Mouse (Mus musculus): Measurements from ENCODE around the gene Ifitm2. TPM values are rescaled to one million over a fixed set of nuclear protein-coding genes. Genes with fewer than 3 reads are reported as not detected.
A peak's percentile ranks its signal among the peaks of the same experiment; 100 is the strongest.

Ifitm2 gene
- polyA plus RNA-seq, 1 experiment from 2014 or later, result 954 TPM

DNA sequence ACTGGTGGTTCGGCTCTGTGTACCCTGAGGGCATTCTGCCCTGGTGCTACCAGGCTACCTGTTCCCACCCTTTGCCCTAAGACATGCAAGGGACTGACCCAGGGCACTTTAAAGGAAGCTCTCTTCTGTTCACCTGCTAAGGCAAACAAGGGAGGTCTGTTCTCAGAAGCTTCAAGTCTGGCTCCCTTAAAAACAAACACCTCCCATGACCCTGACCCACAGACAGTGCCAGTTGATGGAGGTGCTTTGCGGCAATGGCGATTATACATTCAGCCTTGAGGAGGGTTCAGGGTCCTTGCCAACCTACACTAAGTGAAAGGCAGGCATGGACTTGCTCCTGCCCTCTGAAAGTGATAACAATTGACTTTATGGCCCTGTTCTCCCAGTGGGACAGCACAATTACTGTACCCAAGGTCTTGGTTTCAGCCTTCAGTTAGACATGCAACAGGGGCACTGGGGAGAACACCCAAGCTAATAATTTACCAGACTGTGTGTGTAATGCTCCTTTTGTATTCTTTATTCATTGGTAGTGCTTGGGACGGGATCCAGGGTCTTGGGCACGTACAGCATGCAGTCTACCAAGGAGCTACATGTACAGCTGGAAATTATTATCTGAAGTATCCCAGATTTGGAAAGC lies 42.8 kb downstream of the Ifitm2 start:
- ATAC-seq (replicated peaks; ENCODE audit: low FRiP score), result peak; percentile 35; the same call in 1 of the 2 replicates
- H3K4me2 ChIP-seq, result no peak overlapping the region
- no peak overlapping the region for H3K4me3 ChIP-seq (replicated peaks)
- no peaks in the 10 kb centered on the region for H3K36me3 ChIP-seq
- peak overlapping the region; percentile 59 for H3K27ac ChIP-seq
- peaks cover 8% of the 10 kb centered on the region for H3K27me3 ChIP-seq
- no peaks in the 10 kb centered on the region for H3K9me3 ChIP-seq (replicated peaks)
- no peak overlapping the region for H3K9ac ChIP-seq
- WGBS, result 72% methylated on average over 5 of the region's 5 CpGs
- peaks cover 19% of the 10 kb centered on the region for H3K4me1 ChIP-seq

DNA sequence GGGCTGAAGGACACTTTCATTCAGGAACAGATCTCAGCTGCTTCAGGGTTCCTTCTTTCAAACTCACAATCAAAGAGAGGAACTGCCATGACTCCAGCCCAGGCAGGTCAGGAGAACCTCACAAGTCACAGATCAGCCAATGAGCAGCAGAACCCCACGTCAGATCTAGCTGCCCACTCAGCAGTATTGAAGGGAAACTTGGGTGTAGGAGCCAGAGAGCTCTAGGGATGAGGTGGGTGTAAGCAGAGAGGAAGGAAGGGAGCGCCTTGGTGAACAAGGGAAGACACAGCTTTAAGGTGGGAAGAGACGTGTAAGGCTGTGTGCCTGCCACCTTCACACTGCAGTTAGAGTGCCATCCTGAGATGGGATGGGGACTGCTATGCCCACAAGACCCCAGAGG lies 43.5 kb downstream of the Ifitm2 start:
- Histone ChIP-seq H3K27ac (peak overlapping the region; percentile 59; the same call in 1 of the 2 replicates), H3K27me3 (peaks cover 1% of the 10 kb centered on the region; the same call in 1 of the 2 replicates), H3K9me3 (replicated peaks) (no peaks in the 10 kb centered on the region), H3K4me2 (no peak overlapping the region), H3K4me1 (peaks cover 19% of the 10 kb centered on the region), H3K36me3 (no peaks in the 10 kb centered on the region), H3K9ac (no peak overlapping the region), H3K4me3 (replicated peaks) (no peak overlapping the region)
- 64% methylated on average over 3 of the region's 3 CpGs for WGBS
- no peak for ATAC-seq (replicated peaks; ENCODE audit: low FRiP score)

- Histone ChIP-seq H3K27me3 (no peaks in the 10 kb centered on the region), H3K36me3 (no peaks in the 10 kb centered on the region), H3K4me3 (replicated peaks) (peak overlapping the region; percentile 46), H3K9me3 (replicated peaks) (no peaks in the 10 kb centered on the region), H3K27ac (peak overlapping the region; percentile 43; the same call in 1 of the 2 replicates), H3K4me2 (peak overlapping the region; percentile 86), H3K4me1 (peaks cover 19% of the 10 kb centered on the region), H3K9ac (peak overlapping the region; percentile 29; the same call in 1 of the 2 replicates)
- WGBS, result 1% methylated on average over 19 of the region's 19 CpGs
- peak; percentile 86 for ATAC-seq (replicated peaks; ENCODE audit: low FRiP score)
Observed at GRCm38 (mm10) chr7:140908634-140909107, 47.1 kb downstream of the Ifitm2 start.

GRCm38 (mm10) chr7:140908181-140908580 lies 47.6 kb downstream of the Ifitm2 start:
- H3K36me3 ChIP-seq, result no peaks in the 10 kb centered on the region
- H3K4me2 ChIP-seq, result peak overlapping the region; percentile 86; the same call in 1 of the 2 replicates
- ATAC-seq (replicated peaks; ENCODE audit: low FRiP score), result no peak
- peaks cover 21% of the 10 kb centered on the region for H3K4me1 ChIP-seq
- H3K9ac ChIP-seq, result no peak overlapping the region
- WGBS, result 46% methylated on average over 7 of the region's 7 CpGs
- peak overlapping the region; percentile 46; the same call in 1 of the 2 replicates for H3K4me3 ChIP-seq (replicated peaks)
- H3K9me3 ChIP-seq (replicated peaks), result no peaks in the 10 kb centered on the region
- H3K27ac ChIP-seq, result 0 out of 2 replicates have a peak overlapping the region, but pooled peaks have one; percentile 23
- no peaks in the 10 kb centered on the region for H3K27me3 ChIP-seq

- no peaks in the 10 kb centered on the region for H3K27me3 ChIP-seq
- H3K4me1 ChIP-seq, result peaks cover 21% of the 10 kb centered on the region
- no peak overlapping the region for H3K4me2 ChIP-seq
- no peaks in the 10 kb centered on the region for H3K9me3 ChIP-seq (replicated peaks)
- WGBS, result 84% methylated on average over 7 of the region's 7 CpGs
- H3K36me3 ChIP-seq, result no peaks in the 10 kb centered on the region
- ATAC-seq (replicated peaks; ENCODE audit: low FRiP score), result no peak
- H3K4me3 ChIP-seq (replicated peaks), result no peak overlapping the region
- no peak overlapping the region for H3K27ac ChIP-seq
- H3K9ac ChIP-seq, result no peak overlapping the region
Observed at GRCm38 (mm10) chr7:140907697-140908096, 48.1 kb downstream of the Ifitm2 start.

DNA sequence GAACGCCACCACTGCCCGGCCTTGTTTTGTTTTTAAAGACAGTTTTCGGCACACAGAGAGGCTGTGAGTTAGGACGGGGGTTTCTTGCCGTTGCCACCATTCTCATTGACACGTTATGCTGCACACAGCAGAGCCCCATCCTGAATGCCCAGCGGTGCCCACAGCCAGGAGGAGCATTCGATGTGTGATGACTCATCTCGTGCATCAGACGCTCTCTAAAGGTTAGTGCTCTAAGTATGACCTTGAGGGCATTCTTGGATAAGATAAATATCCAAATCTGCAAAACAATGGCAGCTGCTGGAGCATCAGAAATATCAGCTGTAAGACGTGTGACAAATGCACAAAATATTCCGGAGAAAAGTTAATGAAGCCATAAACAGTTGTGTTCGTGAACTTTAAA lies 48.7 kb downstream of the Ifitm2 start:
- peaks cover 24% of the 10 kb centered on the region for H3K4me1 ChIP-seq
- no peaks in the 10 kb centered on the region for H3K27me3 ChIP-seq
- H3K27ac ChIP-seq, result no peak overlapping the region
- H3K4me2 ChIP-seq, result no peak overlapping the region
- WGBS, result 82% methylated on average over 13 of the region's 13 CpGs
- no peak overlapping the region for H3K9ac ChIP-seq
- no peak for ATAC-seq (replicated peaks; ENCODE audit: low FRiP score)
- H3K4me3 ChIP-seq (replicated peaks), result no peak overlapping the region
- no peaks in the 10 kb centered on the region for H3K36me3 ChIP-seq
- no peaks in the 10 kb centered on the region for H3K9me3 ChIP-seq (replicated peaks)

DNA sequence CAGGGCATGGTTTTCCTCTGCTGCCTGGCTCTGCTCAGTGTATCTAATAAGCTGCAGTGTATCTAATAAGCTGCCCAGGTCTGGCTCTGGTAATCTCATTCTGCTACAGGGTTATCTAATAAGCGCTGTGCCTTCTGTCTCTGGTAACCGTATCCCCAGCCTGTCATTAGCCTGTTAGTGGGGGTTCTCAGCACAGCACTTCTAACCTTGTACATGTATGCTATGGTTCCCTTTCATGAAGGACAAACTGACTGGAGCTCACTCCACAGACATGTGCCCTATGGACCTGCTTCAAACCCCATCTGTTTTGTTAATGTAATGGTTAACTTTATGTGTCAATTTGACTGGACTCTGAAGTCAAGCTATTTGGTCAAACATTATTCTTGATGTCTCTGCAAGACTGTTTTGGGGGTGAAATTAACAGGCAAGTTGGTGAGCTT lies 50.1 kb downstream of the Ifitm2 start:
- WGBS, result 87% methylated on average over 2 of the region's 2 CpGs
- Histone ChIP-seq H3K9me3 (replicated peaks) (no peaks in the 10 kb centered on the region), H3K4me3 (replicated peaks) (no peak overlapping the region), H3K4me1 (peaks cover 25% of the 10 kb centered on the region), H3K27me3 (no peaks in the 10 kb centered on the region), H3K4me2 (no peak overlapping the region), H3K27ac (peak overlapping the region; percentile 61; the same call in 1 of the 2 replicates), H3K9ac (no peak overlapping the region), H3K36me3 (no peaks in the 10 kb centered on the region)
- no peak for ATAC-seq (replicated peaks; ENCODE audit: low FRiP score)

Other genes starting within 250 kb of the Ifitm2 start
- 0.42 and 0.49 TPM in 2 replicates for gene Cyp2e1, start 192.2 kb downstream of the Ifitm2 start, polyA plus RNA-seq (2015; fragmentation: Nextera tagmentation; extraction: Ambion mirVana)
- 0.10 and 0.22 TPM in 2 replicates for gene Syce1, start 168.1 kb downstream of the Ifitm2 start, polyA plus RNA-seq (2015; fragmentation: Nextera tagmentation; extraction: Ambion mirVana)
- 1.7 and 1.8 TPM in 2 replicates for gene Zfp941, start 133.8 kb downstream of the Ifitm2 start, polyA plus RNA-seq (2015; fragmentation: Nextera tagmentation; extraction: Ambion mirVana)
- 0.62 and 0.82 TPM in 2 replicates for gene Urah, start 121.0 kb downstream of the Ifitm2 start, polyA plus RNA-seq (2015; fragmentation: Nextera tagmentation; extraction: Ambion mirVana)
- gene Scgb1c1, start 110.4 kb downstream of the Ifitm2 start, polyA plus RNA-seq (2015; fragmentation: Nextera tagmentation; extraction: Ambion mirVana), result not detected in 2 replicates
- gene Odf3, start 108.2 kb downstream of the Ifitm2 start, polyA plus RNA-seq (2015; fragmentation: Nextera tagmentation; extraction: Ambion mirVana), result 0.12 TPM in 1 of 2 replicates, not detected in the other
- not detected in 2 replicates for gene Gm45785, start 99.7 kb downstream of the Ifitm2 start, polyA plus RNA-seq (2015; fragmentation: Nextera tagmentation; extraction: Ambion mirVana)
- gene Ric8a, start 99.0 kb downstream of the Ifitm2 start, polyA plus RNA-seq (2015; fragmentation: Nextera tagmentation; extraction: Ambion mirVana), result 54.8 and 59.7 TPM in 2 replicates
- gene Bet1l, start 98.4 kb downstream of the Ifitm2 start, polyA plus RNA-seq (2015; fragmentation: Nextera tagmentation; extraction: Ambion mirVana), result 35.9 and 37.2 TPM in 2 replicates
- gene Psmd13, start 74.0 kb downstream of the Ifitm2 start, polyA plus RNA-seq (2015; fragmentation: Nextera tagmentation; extraction: Ambion mirVana), result 241 and 246 TPM in 2 replicates
- gene Sirt3, start 73.7 kb downstream of the Ifitm2 start, polyA plus RNA-seq (2015; fragmentation: Nextera tagmentation; extraction: Ambion mirVana), result 32.5 and 36.3 TPM in 2 replicates
- 3.9 and 4.8 TPM in 2 replicates for gene Cox8b, start 55.5 kb downstream of the Ifitm2 start, polyA plus RNA-seq (2015; fragmentation: Nextera tagmentation; extraction: Ambion mirVana)
- gene Nlrp6, start 35.1 kb downstream of the Ifitm2 start, polyA plus RNA-seq (2015; fragmentation: Nextera tagmentation; extraction: Ambion mirVana), result 1.1 and 1.2 TPM in 2 replicates
- gene Pgghg, start 14.6 kb downstream of the Ifitm2 start, polyA plus RNA-seq (2015; fragmentation: Nextera tagmentation; extraction: Ambion mirVana), result 19.5 and 23.5 TPM in 2 replicates
- gene Ifitm5, start 5.7 kb downstream of the Ifitm2 start, polyA plus RNA-seq (2015; fragmentation: Nextera tagmentation; extraction: Ambion mirVana), result 4.3 and 21.7 TPM in 2 replicates
- gene Gm45717, start 50 bp downstream of the Ifitm2 start, polyA plus RNA-seq (2015; fragmentation: Nextera tagmentation; extraction: Ambion mirVana), result 0.39 TPM in 1 of 2 replicates, not detected in the other
- gene Ifitm1, start 11.2 kb upstream of the Ifitm2 start, polyA plus RNA-seq (2015; fragmentation: Nextera tagmentation; extraction: Ambion mirVana), result 55.2 and 59.7 TPM in 2 replicates
- gene Ifitm3, start 54.8 kb upstream of the Ifitm2 start, polyA plus RNA-seq (2015; fragmentation: Nextera tagmentation; extraction: Ambion mirVana), result 187 and 205 TPM in 2 replicates
- 1.3 and 2.2 TPM in 2 replicates for gene Ifitm6, start 61.9 kb upstream of the Ifitm2 start, polyA plus RNA-seq (2015; fragmentation: Nextera tagmentation; extraction: Ambion mirVana)
- gene Gm17387, start 73.1 kb upstream of the Ifitm2 start, polyA plus RNA-seq (2015; fragmentation: Nextera tagmentation; extraction: Ambion mirVana), result not detected in 2 replicates
- gene B4galnt4, start 105.1 kb upstream of the Ifitm2 start, polyA plus RNA-seq (2015; fragmentation: Nextera tagmentation; extraction: Ambion mirVana), result 12.4 and 15.4 TPM in 2 replicates
- gene Pkp3, start 122.2 kb upstream of the Ifitm2 start, polyA plus RNA-seq (2015; fragmentation: Nextera tagmentation; extraction: Ambion mirVana), result 7.8 and 7.9 TPM in 2 replicates
- gene Sigirr, start 144.6 kb upstream of the Ifitm2 start, polyA plus RNA-seq (2015; fragmentation: Nextera tagmentation; extraction: Ambion mirVana), result 20.8 and 24.7 TPM in 2 replicates
- gene Ano9, start 161.8 kb upstream of the Ifitm2 start, polyA plus RNA-seq (2015; fragmentation: Nextera tagmentation; extraction: Ambion mirVana), result 6.0 TPM in 2 replicates
- 79.9 and 83.4 TPM in 2 replicates for gene Ptdss2, start 166.4 kb upstream of the Ifitm2 start, polyA plus RNA-seq (2015; fragmentation: Nextera tagmentation; extraction: Ambion mirVana)
- 115 and 122 TPM in 2 replicates for gene Rnh1, start 216.9 kb upstream of the Ifitm2 start, polyA plus RNA-seq (2015; fragmentation: Nextera tagmentation; extraction: Ambion mirVana)
- gene Hras, start 238.0 kb upstream of the Ifitm2 start, polyA plus RNA-seq (2015; fragmentation: Nextera tagmentation; extraction: Ambion mirVana), result 92.1 and 98.0 TPM in 2 replicates
- 10.3 and 13.9 TPM in 2 replicates for gene Lrrc56, start 238.2 kb upstream of the Ifitm2 start, polyA plus RNA-seq (2015; fragmentation: Nextera tagmentation; extraction: Ambion mirVana)

All from kidney, embryonic 15.5 days (tissue).